In the genomic region with DNA sequence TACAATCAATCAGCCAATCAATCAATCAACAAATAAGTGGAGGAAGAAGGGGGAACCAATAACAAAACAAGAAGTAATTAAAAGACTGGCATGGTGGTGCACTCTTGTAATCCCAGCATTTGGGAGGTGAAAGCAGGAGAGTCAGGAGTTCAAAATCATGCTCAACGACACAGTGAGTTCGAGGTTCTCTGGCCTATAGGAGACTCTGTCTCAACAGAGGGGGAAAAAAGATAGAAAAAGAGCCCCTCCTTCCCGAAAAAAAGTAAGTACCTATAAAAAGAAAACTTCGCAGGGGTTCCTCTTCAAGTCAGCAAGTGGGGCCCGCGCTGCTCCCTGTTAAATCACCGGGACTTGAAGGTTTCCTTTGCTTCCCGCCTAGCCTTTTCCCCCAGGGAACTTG, we compare ENCODE assay signal across 8 mouse cellular contexts. TPM values are rescaled to one million over a fixed set of nuclear protein-coding genes. Genes with fewer than 3 reads are reported as not detected.
A peak's percentile ranks its signal among the peaks of the same experiment; 100 is the strongest.
DNase-seq lines count a peak whose midpoint lies in the region; ATAC-seq and TF ChIP-seq lines count a peak whose summit lies in the region.

TSS of gene Ube2a (plus strand) at position 136 of the 400 bp plus-strand sequence.
TSS of gene C330007P06Rik (minus strand) at position 347 of the 400 bp plus-strand sequence.

- no peak for TF ChIP-seq POLR2A in bone marrow macrophage, adult 2 months (IDR thresholded peaks at IDR 0.05; ENCODE audit: borderline replicate concordance, low read depth, low read length)

- H3K9me3 ChIP-seq in midbrain, embryonic 14.5 days (ENCODE audit: control insufficient read depth, low read length) = no peaks in the 10 kb centered on the region

- peak within 1 kb of the TSS; percentile 76 for H3K27ac ChIP-seq in left cerebral cortex, adult 2 months
- peak within 1 kb of the TSS; percentile 21 for H3K27ac ChIP-seq in bone marrow macrophage, adult 2 months (ENCODE audit: insufficient read depth, low read depth, low read length)
- peak within 1 kb of the TSS; percentile 73 for H3K27ac ChIP-seq in midbrain, embryonic 14.5 days (replicated peaks; ENCODE audit: low read depth, low read length)

- H3K4me2 ChIP-seq in midbrain, embryonic 14.5 days (ENCODE audit: low read length) = peak within 1 kb of the TSS; percentile 62

- H3K4me1 ChIP-seq in bone marrow macrophage, adult 2 months (ENCODE audit: control insufficient read depth, insufficient read depth, low read length) = peaks cover 6% of the 10 kb centered on the region; the same call in 1 of the 2 replicates
- H3K4me1 ChIP-seq in midbrain, embryonic 14.5 days (ENCODE audit: control insufficient read depth, insufficient read depth, low read length) = 0 out of 2 replicates have a peak, but pooled peaks cover 4% of the 10 kb centered on the region

- no peaks in the 10 kb centered on the region for H3K36me3 ChIP-seq in midbrain, embryonic 14.5 days (ENCODE audit: control insufficient read depth, insufficient read depth, low read length)

- TF ChIP-seq CTCF in left cerebral cortex, adult 2 months (IDR thresholded peaks at IDR 0.05) = no peak
- TF ChIP-seq CTCF in bone marrow macrophage, adult 2 months (IDR thresholded peaks at IDR 0.05; ENCODE audit: low read depth, low read length) = no peak

- 34% methylated on average over 8 of the region's 8 CpGs for WGBS in midbrain, embryonic 14.5 days

- ATAC-seq in midbrain, embryonic 14.5 days (ENCODE audit: low FRiP score, low TSS enrichment) = no peak

- DNase-seq in left cerebral cortex, adult 2 months (ENCODE audit: extremely low spot score in 1 of 2, low spot score in 2 of 2) = no peak
- DNase-seq in left cerebral cortex, adult 9 months (ENCODE audit: low spot score in 2 of 2) = no peak
- no peak for DNase-seq in gonadal fat pad, adult 2 months (ENCODE audit: low read depth)
- DNase-seq in layer of hippocampus, postnatal 14 days (ENCODE audit: low spot score in 2 of 2) = no peak
- no peak for DNase-seq in midbrain, embryonic 14.5 days
- no peak for DNase-seq in spleen, postnatal 14 days (ENCODE audit: low spot score in 2 of 2)
- no peak for DNase-seq in lung, postnatal 10 days

- H3K9ac ChIP-seq in midbrain, embryonic 14.5 days (replicated peaks; ENCODE audit: low read length) = peak within 1 kb of the TSS; percentile 72

- intact Hi-C loops in left cerebral cortex, adult 2 months (cut with DNase I) = loop anchor here (1.0 kb wide), 1 partner anchor 30 kb away; no protein-coding TSS in a partner anchor

- peak within 1 kb of the TSS; percentile 76 for H3K4me3 ChIP-seq in left cerebral cortex, adult 2 months
- peak within 1 kb of the TSS; percentile 76 for H3K4me3 ChIP-seq in bone marrow macrophage, adult 2 months (ENCODE audit: insufficient read depth, low read length)
- peak within 1 kb of the TSS; percentile 61 for H3K4me3 ChIP-seq in midbrain, embryonic 14.5 days (replicated peaks; ENCODE audit: low read depth, low read length)

- H3K27me3 ChIP-seq in midbrain, embryonic 14.5 days (ENCODE audit: control insufficient read depth, insufficient read depth, low read length) = no peaks in the 10 kb centered on the region

RNA-seq across cellular contexts. Expression of gene Ube2a, which starts in this region (rescaled TPM):
- 10 to 100 TPM; 42.3 to 44.0 TPM for total RNA-seq in left cerebral cortex, adult 2 months (2021)
- polyA plus RNA-seq in bone marrow macrophage, adult 2 months (2012; ENCODE audit: insufficient read depth, insufficient read length, missing spikeins) = 72.7 and 93.4 TPM in 2 replicates
- polyA plus RNA-seq in gonadal fat pad, adult 2 months (2012; rRNA removed) = 27.5 and 34.6 TPM in 2 replicates
- 10 to 100 TPM; 56.5 to 59.6 TPM for total RNA-seq in layer of hippocampus, postnatal 14 days (2021)
- 130 and 132 TPM in 2 replicates for polyA plus RNA-seq in midbrain, embryonic 14.5 days (2014; fragmentation: Nextera tagmentation; extraction: Ambion mirVana)

RNA-seq across cellular contexts. Expression of gene C330007P06Rik, which starts in this region (rescaled TPM):
- 10 to 100 TPM; 36.6 to 37.7 TPM for total RNA-seq in left cerebral cortex, adult 2 months (2021)
- 38.2 and 42.6 TPM in 2 replicates for polyA plus RNA-seq in bone marrow macrophage, adult 2 months (2012; ENCODE audit: insufficient read depth, insufficient read length, missing spikeins)
- 14.5 and 32.0 TPM in 2 replicates for polyA plus RNA-seq in gonadal fat pad, adult 2 months (2012; rRNA removed)
- 10 to 100 TPM; 30.3 to 34.9 TPM for total RNA-seq in layer of hippocampus, postnatal 14 days (2021)
- 15.7 and 23.0 TPM in 2 replicates for polyA plus RNA-seq in midbrain, embryonic 14.5 days (2014; fragmentation: Nextera tagmentation; extraction: Ambion mirVana)

Comparison
In these comparisons a context has a peak if more than half of its experiments do, and no peak if none do; other contexts are left out.
1. H3K27ac ChIP-seq: peak in every context shown above with its lines; median percentile 76 in left cerebral cortex, adult 2 months; 73 in midbrain, embryonic 14.5 days; 21 in bone marrow macrophage, adult 2 months.